Mouse (Mus musculus) urinary bladder, postnatal 14 days (tissue): ENCODE results near the gene Nsf.
A peak's percentile ranks its signal among the peaks of the same experiment; 100 is the strongest.

ENCODE experiments used
- DNase-seq: peaks from one replicate; pipeline ENCODE4 v3.0.0; 2021; ENCODE audit warnings: low spot score

Nsf gene

DNA sequence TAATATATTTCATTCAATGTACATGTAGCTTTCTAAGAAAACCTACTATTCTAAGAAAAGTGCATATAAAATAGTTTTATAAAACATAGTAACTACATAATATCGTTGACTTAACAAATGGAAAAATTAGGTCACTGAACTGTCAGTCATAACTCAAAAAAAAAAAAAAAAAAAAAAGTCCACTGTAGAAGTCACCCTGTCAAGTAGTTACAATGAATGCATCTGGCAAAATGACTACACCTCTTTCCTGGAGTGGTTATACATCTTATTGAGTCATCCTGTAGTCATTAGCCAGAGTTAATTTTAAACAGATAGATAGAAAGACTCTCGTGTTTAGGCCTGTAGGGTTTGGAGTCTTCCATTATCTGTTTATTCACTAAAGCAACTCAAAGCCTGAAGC, 114.9 kb downstream of the Nsf start:
- no peak for DNase-seq

DNA sequence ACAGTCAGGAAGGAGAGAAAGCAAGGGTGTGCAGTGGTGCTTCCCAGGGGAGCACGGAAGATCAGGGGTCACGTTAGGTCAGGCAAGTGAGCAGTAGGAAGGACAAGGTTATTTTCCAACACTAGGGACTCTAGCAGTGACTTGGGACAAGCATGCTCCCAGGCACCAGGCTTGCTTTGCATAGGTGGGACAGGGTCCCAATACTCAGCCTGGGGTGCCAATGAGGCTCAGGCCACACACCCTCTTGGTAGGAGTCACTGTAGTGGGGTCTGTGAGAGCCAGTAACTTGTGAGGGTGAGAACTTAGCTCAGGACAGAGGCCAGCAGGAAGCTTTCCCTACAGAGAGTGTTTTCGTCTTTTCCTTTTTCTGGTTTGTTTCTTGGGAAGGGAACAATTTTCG, 121.5 kb downstream of the Nsf start:
- DNase-seq: no peak

DNA sequence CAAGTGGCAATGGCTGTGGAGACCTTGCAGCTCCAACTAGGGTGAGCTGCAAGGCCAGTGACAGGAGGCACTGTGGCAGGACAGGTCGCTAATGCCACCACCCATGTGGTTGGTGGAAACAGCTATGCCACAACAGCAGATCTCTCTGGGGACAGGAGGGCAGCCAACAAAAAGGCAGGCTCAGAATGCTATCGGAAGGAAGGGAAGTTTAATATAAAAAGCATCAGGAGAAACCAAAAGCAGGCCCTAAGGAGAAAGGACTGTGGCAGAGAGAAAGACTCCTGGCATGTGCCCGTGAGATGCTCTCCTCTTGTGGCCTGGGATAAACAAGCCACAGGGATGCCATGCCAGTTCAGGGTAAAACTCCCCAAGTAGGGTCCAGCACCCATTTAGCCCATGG, 122.1 kb downstream of the Nsf start:
- no peak for DNase-seq

DNA sequence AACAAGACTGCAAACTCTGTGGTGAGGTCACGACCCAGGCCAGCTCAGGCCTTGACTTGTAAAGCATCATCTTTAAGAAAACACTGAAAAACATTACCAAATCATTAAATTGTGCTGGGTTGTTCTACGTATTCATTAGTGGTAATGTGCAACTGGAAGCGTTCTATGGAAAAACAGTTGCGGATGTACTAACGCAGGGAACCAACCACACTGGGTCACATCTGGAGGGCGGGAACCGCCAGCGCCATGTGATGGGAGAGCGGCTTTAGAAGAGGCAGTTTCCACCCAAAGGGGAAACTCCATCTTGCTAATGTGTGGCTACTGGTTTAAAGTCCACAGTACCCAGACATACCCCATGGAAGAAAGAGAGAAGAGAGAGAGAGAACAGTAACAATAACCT, 123.4 kb downstream of the Nsf start:
- DNase-seq: no peak

DNA sequence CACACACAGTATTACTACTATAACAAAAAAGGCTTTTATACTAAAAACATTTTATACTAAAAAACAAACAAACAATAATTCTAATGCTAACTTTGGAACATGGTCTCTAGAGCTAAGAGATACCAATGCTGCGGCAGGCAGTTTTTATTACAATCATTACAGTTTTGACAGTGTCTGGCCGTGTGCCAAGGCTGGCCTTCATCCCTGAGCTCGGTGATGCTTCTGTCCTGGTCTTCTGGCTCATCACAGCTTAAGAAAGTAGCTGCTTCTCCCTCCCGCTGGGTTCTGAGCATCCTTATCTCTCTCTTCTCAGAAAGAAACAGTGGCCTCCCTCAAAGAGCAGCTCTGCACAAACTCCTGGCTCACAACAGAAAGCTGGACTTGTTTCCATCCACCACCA, 123.9 kb downstream of the Nsf start:
- no peak for DNase-seq

DNA sequence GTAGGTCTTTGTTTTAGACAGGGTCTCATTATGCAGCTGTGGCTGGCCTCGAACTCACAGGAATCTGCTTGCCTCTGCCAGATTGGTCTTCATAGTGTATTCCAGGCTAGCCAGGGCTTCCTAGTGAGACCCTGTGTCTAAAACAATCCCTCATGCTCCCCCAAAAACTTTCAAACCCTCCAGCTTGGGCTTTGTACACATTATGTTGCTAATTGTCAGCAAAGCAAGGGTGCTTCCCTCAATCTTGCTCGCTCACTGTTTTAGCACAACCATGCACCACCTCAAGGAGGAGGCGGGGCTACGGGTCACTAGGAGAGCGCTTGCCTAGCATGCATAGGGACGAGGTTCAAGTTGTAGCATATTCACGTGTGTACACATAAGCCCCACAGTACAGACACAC, 125.0 kb downstream of the Nsf start:
- no peak for DNase-seq

DNA sequence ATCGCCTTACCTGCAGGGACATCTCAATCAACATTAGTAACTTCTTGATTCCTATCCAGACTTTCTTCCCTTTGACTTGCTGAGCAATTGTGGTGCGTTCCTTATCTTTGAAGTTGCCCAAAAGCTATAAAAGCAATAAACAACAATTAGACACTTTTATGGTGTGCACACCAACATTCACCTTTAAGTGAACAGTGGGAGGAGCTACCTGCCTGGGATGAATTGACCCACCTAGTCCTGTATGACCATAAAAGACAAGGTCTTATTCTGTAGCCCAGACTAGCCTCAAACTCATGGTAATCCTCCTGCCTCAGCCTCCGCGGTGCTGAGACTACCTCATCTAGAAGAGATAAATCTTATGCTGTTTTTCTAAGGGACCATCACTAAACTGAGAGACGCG, 126.7 kb downstream of the Nsf start:
- DNase-seq: no peak

DNA sequence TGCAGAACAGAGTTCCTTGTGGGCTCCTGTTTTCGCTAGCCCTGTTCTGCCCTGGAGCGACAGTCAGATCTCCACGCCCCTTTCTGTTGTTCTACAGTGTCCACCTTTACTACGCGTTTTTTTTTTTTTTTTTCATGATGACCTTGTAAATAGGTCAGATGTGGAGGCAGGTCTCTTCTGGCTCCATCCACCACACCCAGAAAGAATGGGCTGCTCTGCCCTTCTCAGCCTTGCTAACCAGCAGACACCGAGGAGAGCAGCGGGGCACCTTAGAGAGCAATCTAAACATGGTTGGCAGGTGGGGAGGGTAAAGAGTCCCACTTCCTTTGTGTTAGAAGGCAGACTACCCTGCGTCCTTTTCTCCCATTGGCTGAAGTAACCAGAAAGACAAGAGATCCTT, 137.1 kb downstream of the Nsf start:
- no peak for DNase-seq

DNA sequence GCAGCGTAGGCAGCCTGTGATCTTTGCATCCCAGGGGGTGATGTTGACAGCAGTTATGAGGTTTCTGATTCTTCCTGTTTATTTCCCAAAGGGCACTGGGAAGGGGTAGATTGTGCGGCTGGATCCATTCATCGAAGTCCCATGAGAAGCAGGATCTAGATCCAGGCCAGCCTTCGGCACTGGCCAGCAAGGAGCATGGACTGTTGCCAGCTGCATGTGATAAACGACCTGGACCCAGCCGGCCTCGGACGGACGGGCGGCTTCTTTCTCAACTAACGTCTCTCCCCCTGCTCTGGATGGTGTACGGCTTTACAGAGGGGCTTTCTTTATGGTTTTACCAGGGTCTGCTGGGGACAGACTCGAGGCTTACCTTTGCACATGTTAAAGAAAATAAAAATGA, 137.9 kb downstream of the Nsf start:
- no peak for DNase-seq

DNA sequence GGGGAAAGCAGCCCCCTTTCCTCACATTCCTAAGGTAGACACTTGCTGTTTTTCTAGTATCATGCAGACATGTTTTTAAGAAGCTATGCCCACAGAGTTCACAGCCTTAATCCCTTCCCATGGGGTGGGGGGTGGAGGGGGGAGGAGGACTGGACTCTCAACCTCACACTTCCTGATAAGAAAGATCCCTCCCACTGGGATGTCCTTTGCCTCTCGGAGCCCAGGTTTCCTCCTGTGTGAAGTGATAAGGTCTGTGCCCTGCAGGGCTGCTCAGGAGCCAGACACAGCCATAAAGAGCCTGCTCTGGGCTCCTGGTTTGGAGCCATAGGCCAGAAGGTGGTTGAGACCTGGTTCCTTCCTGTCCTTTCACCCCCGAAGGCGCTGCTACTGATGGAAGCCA, 139.0 kb downstream of the Nsf start:
- DNase-seq: no peak

DNA sequence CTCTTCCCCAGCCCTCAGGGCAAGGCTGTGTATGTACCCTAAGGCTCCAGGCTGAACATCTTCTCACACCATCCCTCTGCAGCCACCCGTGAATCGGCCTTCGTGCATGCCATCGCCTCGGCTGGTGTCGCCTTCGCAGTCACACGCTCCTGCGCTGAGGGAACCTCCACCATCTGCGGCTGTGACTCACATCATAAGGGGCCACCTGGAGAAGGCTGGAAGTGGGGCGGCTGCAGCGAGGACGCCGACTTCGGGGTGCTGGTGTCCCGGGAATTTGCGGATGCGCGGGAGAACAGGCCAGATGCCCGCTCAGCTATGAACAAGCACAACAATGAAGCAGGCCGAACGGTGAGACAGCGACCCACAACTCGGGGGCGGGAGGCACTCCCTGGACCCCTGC, 142.6 kb downstream of the Nsf start:
- DNase-seq: no peak

DNA sequence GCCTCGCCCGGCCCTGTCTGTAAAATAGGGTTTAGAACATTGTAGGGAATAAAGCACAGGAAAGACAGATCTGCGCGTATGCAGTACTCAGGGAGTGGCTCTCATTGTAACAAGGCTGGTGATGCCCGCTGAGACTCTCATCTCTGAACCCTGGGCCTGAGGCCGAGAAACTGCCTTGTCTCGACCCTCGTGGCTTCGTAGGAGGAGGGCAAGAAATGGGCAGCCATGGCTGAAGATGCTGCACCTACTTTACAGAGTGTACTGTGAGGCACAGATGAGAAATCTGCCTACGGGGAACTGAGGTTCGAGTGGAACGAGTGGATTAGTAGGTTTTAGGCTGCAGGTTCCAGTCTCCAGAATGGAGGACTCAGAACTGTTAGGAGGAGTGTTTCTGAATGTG, 143.2 kb downstream of the Nsf start:
- no peak for DNase-seq

DNA sequence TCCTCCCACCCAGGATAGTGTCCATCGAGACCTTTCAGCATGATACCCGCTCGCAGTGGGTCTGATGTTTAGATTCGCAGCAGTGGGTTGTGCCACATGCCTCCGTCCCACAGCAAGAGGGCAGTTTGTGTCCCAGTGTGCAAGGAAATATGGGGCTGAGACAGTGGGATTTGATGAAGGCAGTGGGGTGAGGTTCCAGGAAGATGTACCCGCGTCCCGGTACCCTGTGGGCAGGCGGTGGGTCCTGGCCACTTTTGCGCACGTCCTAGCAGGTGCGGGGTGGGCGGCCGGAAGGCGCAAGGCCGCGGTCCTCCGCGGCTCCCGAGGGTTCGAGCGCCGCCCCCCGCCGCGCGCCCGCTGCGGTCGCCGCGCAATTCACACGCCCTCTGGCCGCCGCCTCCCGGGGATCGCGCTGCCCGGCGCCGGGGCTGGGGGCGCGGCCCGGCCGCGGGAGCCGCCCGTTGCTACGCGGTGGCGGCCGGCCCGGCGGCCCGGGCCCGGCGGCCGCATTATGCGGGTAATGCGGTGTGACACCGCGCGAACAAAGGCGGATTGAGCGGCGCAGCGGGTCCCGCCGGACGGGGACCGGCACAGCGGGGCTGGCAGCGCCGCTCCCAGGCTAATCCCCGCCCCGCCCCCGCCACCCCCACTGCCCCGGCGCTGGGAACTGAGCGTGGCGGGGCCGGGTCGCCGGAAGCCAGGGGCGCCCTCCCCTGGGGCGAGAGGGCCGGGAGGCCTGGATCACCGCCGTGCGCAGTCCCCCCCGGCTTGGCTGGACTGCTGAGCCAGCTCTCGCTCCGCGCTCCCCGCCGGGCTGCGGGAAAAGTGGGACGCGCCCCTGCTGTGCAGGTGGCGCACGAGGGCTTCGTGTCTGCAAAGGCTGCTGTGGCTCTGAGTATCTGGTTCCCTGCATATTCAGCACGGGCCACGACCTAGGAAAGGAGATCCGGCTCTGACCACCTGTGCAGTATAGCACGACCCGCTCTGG, 144.0 kb downstream of the Nsf start:
- no peak for DNase-seq

DNA sequence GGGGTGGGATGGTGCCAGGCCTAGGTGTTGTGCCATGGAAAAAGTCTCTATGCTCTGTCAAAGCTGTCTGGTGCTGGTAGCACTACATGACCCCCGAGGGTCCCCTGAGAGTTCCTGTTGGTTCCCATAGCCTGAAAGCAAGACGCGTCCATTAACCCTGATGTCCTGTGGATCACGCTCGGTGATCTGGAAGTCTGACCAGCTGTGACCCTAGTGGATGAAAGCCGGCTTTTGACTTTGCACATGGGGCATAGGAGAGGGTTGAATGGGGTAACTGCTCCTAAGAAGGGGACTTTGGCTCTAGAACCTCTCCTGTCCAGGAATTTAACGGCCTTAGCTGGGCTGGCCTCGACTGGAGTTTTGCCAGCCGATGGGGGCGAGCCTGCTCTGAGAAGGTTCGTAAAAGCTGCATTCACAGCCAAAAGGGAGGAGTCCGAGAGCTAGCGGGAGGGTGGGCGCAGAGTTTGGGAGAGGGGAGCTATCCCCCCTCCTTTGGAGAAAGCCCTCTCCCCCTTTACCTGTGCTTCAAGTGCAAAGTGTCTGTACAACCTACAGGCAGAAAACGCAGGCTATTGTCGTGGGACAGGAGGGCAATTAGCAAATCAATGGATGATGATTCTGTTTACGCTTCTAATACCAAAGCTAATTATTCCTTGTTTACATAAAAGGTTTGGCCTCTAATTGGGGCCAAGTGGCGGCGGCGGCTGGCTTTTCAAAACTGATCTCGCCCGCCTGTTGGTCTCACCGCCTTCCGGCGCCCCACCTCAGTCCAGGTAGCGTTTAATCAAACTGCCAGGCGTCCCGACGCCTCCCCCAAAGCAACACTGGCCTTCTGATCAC, 144.9 kb downstream of the Nsf start:
- no peak for DNase-seq

DNA sequence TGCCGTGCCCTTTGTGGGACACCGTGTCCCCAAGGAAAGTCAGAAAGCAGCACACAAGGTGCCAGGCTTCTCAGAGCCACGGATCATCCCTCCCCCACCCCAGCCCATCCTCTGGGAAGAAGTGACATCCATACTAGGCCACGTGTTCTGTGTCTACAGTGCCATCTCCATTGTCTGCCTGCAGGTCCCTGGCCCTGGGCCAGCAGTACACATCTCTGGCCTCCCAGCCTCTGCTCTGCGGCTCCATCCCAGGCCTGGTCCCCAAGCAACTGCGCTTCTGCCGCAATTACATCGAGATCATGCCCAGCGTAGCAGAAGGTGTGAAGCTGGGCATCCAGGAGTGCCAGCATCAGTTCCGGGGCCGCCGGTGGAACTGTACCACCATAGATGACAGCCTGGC, 145.9 kb downstream of the Nsf start:
- no peak for DNase-seq

DNA sequence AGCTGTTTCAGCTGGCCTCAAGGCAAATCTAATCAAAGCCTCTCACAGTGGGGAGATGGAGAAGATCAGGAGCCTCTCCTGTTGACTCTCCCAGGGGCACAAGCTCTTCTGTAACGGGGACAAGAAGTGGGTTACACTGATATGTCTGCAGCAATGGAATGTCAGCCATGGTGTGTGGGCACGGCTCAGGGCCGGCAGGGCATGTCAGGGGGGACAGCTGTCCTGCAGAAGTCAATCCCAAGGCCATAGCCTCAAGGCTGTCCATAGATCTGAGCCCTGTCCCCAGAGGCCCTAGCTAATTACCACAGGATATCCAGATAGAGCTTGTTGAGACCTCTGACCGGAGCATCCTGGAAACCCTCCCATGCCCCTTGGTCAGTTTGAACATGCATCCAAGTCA, 149.1 kb downstream of the Nsf start:
- no peak for DNase-seq

DNA sequence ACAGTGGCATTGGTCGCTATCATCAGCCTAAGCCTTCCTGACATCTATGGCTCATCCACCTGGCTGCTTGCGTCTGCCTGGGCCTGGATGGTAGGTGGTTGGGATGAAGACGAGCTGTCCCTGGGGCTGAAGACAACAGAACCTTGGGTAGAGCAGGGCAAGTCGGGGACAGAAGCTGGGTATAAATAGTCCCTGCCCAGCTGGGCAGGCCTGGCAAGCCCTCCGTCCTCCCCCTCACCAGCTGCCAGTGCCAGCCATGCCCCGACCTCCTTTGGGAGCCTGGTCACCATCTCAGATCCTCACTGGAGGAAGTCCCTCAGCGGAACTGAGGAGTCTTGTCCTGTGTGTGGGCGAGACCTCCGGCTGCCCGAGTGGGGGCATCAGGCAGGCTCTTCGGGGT, 149.7 kb downstream of the Nsf start:
- DNase-seq: no peak

DNA sequence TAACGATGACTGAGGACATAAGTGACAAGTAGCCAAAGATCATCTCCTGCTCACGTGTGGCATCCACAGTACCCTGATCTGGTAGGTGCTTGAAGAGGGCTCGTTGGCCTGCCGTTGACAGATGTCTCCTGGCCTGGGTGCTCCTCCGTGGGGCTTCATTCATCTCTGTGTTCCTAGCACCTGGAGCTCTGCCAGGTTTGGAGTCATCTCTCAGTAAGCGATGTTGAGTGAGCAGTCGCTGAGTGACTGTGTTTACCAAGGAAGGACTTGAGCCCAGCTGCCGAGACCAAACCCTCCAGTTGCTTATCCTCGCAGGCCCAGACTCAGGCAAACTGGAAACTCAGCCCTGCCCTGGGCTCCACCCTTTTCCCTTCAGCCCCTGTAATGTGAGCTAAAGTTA, 152.7 kb downstream of the Nsf start:
- DNase-seq: no peak

DNA sequence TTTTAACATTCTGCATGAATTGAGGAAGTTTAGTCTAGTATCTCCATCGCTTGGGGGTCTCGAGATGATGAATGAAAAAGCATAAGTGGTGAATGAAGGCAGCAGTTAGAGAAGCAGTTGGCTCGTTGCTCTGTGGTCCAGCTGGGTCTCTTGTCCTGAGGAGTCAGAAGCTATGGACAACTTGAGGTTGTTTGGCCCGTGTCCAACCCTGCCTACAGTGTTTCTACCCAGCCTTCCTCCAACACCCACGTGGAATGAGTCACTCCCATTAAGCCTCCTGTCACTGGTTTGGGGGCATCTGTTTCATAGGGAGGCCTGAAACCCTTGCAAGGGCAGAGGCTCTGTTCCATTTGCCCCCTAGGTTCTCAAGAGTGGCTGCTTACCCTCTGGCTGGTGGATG, 163.9 kb downstream of the Nsf start:
- no peak for DNase-seq

DNA sequence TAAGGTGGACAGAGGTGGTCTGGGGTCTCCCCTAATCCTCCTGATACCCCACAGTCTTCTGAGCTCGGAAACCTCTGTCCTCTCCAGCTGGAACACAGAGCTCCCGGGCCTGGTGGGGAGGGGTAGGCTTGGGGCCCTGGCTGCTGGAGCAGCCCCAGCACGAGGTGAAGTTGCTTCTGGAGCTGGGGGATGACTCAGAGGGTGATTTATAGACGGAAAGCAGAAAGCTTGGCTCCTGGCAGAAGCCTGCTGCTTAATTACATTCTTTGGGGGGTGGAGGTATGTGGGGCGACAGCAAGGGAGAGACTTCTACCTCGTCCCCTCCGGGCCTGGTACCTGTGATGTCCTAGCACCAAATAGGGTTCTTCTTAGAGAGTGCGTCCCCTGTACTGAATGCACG, 173.7 kb downstream of the Nsf start:
- DNase-seq: peak; percentile 15

DNA sequence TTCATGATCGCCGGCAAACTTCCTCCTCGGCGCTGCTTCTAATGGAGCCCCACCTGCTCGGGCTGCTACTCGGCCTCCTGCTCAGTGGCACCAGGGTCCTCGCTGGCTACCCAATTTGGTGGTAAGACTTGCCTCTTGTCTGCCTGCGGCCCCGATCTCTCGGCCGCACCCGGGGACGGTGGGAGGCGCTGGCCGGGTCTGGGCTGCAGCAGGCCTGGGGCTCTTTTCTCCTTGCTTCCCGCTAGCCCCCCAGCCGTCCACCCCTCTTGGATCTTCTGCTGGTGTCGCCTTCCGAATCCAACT, 179.7 kb downstream of the Nsf start:
- no peak for DNase-seq

DNA sequence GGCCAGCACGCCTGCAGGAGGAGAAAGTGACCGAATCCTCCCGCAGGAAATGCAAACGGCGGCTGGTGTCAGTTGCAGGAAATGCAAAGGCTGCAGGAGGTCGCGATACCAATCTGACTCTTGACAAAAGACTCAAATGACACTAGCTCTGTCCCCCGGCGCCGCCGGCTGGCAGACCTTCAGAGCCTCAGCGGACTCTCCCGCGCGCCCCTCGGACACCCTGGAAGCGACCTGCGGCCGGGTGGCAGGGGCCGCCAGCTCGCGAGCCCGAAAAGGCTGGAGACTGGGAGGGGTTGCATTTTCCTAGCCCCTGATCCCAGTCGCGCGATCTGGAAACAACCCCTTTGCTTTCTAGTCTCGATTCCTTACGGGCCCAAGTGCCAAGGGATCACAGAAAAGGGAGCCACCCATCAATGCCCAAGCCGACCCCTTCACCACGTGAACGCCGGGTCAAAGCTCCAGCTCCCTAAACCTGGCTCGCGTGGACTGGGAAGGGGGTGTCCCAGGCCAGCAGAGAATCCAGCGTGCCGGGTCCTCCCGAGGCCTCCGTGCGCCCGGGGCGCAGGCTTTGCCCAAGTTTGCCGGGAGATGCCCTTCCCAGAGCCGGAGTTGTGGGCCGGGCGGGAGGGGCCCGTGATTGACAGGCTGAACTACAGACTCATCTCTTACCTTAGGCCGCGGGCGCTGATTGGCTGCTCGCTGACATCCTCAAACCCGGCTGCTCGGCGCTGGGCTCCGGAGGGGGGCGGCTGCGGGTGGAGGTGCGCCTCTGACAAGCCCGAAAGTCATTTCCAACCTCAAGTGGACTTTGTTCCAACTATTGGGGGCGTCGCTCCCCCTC, 180.2 kb downstream of the Nsf start, which contains the start of gene Wnt3:
TSS of gene Wnt3 (plus strand) at position 764 of the 841 bp plus-strand sequence.
- no peak for DNase-seq
